Mouse (Mus musculus) lung, embryonic 15.5 days (tissue): ENCODE data around the gene Kap. TPM values are rescaled to one million over a fixed set of nuclear protein-coding genes. Genes with fewer than 3 reads are reported as not detected.

Experiments used
- polyA plus RNA-seq: library from polyadenylated mRNA; unstranded; fragments of >200 nt; fragmentation: Nextera tagmentation; extraction: Ambion mirVana; gene quantifications from 2 replicates; pipeline ENCODE4 v1.2.1, GENCODE M21; 2015

Gene Kap
- polyA plus RNA-seq, 1 experiment from 2014 or later, result not detected

Other genes with a start within 250 kb of the Kap start
- gene Etv6, start 181.9 kb upstream of the Kap start, polyA plus RNA-seq, result 14.5 and 14.7 TPM in 2 replicates